Mouse (Mus musculus) hindbrain, embryonic 11.5 days (tissue): ENCODE data around the gene Trappc5. TPM values are rescaled to one million over a fixed set of nuclear protein-coding genes. Genes with fewer than 3 reads are reported as not detected.

Experiments used
- ATAC-seq: fragments of 200-750 bp; cut with Nextera tagmentation; 2 replicates; pipeline ENCODE4 v1.8.0; 2017; ENCODE audit warnings: mild to moderate bottlenecking, moderate TSS enrichment, moderate library complexity; ENCODE audit not compliant: low FRiP score
- DNase-seq: peaks from one replicate; pipeline ENCODE4 v3.0.0-alpha.2; 2015; ENCODE audit warnings: low spot score
- H3K27ac ChIP-seq: fragments of 300-500 bp; sonication (generic); 2 replicates; pipeline ENCODE4 v1.5.1; 2014; ENCODE audit warnings: mild to moderate bottlenecking, low read depth, low read length
- H3K27me3 ChIP-seq: fragments of 300-500 bp; sonication (generic); 2 replicates; pipeline ENCODE4 v1.6.1; 2014; ENCODE audit warnings: mild to moderate bottlenecking, low read length, moderate library complexity, mixed read lengths; ENCODE audit not compliant: control insufficient read depth, insufficient read depth
- H3K36me3 ChIP-seq: fragments of 300-500 bp; sonication (generic); 2 replicates; pipeline ENCODE4 v1.6.1; 2014; ENCODE audit warnings: mild to moderate bottlenecking, low read length, moderate library complexity, mixed read lengths; ENCODE audit not compliant: control insufficient read depth, insufficient read depth
- H3K4me1 ChIP-seq: fragments of 300-500 bp; sonication (generic); replicated peaks from 2 replicates; pipeline ENCODE4 v1.6.1; 2014; ENCODE audit warnings: low read length, mixed read lengths; ENCODE audit not compliant: control insufficient read depth, insufficient read depth
- H3K4me2 ChIP-seq: fragments of 300-500 bp; sonication (generic); replicated peaks from 2 replicates; pipeline ENCODE4 v1.6.1; 2014; ENCODE audit warnings: mild to moderate bottlenecking, low read depth, low read length
- H3K4me3 ChIP-seq: fragments of 300-500 bp; sonication (generic); 2 replicates; pipeline ENCODE4 v1.5.1; 2014; ENCODE audit warnings: low read depth, low read length
- H3K9ac ChIP-seq: fragments of 300-500 bp; sonication (generic); 2 replicates; pipeline ENCODE4 v1.6.1; 2014; ENCODE audit warnings: low read depth, low read length
- H3K9me3 ChIP-seq: fragments of 300-500 bp; sonication (generic); 2 replicates; pipeline ENCODE4 v1.6.1; 2016; ENCODE audit warnings: low read length; ENCODE audit not compliant: control insufficient read depth
- WGBS: fragments of 180-500 bp; shearing (Covaris S2); extraction: QIAGEN DNeasy Blood & Tissue Kit; methylation state at CpG from one replicate; pipeline ENCODE4 v1.1.7; 2014; 5-methylcytosine and 5-hydroxymethylcytosine counted together
- polyA plus RNA-seq: library from polyadenylated mRNA; unstranded; fragments of >200 nt; fragmentation: Nextera tagmentation; extraction: Ambion mirVana; gene quantifications from 2 replicates; pipeline ENCODE4 v1.2.1, GENCODE M21; 2014

Trappc5 gene
- polyA plus RNA-seq, 1 experiment from 2014 or later: 34.2 TPM

DNA sequence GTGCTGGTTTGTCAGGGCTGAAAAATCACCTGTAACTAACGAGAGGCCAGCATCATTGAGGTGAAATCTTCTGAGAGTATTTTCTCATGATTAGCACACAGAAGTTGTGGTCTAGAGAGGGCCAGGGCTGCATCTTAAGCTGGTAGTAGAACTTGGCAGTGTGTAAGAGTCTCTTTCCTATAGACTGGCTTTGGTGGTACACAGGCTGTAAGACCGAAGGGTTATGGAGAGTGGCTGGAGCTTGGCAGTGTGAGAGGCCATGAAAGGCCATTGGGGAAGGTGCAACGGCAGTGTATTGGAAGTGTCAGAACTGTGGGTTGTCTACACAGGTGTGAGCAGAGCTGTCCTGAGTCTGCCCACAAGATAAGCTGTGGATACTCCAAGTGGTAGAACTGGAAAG is 34.2 kb downstream of the Trappc5 start:
- WGBS: 87% methylated on average over 3 of the region's 3 CpGs

DNA sequence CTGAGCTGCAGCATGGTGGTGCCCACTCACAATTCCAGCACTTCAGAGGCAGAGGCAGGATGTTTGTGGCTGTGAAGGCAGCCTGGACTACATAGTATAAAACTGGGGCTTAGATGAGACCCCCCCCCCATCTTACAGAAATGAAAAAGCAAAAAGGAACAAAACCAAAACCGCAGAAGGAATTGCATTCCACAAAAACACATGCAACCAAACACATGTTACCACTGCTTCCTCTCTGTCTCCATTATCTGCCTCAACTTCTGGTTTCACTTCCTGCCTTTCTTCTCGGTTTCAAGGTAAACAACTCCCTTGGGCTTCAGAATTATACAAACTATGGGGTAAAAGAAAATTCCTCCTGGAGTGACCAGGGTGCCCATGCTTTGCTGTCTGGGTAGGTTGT is 35.5 kb downstream of the Trappc5 start:
- Histone ChIP-seq H3K36me3 (no peaks in the 10 kb centered on the region), H3K4me3 (no peak overlapping the region), H3K9ac (no peak overlapping the region), H3K27me3 (no peaks in the 10 kb centered on the region), H3K4me2 (no peak overlapping the region), H3K9me3 (no peaks in the 10 kb centered on the region), H3K4me1 (no peaks in the 10 kb centered on the region), H3K27ac (no peak overlapping the region)
- ATAC-seq (no peak), DNase-seq (no peak)
- 71% methylated on average over 2 of the region's 2 CpGs for WGBS

More for the DNA sequence above, 34.2 kb downstream of the Trappc5 start:
- DNase-seq (no peak), ATAC-seq (no peak)
- Histone ChIP-seq H3K4me3 (no peak overlapping the region), H3K9ac (no peak overlapping the region), H3K27ac (no peak overlapping the region), H3K4me2 (no peak overlapping the region), H3K4me1 (no peaks in the 10 kb centered on the region), H3K27me3 (no peaks in the 10 kb centered on the region), H3K9me3 (no peaks in the 10 kb centered on the region), H3K36me3 (no peaks in the 10 kb centered on the region)

DNA sequence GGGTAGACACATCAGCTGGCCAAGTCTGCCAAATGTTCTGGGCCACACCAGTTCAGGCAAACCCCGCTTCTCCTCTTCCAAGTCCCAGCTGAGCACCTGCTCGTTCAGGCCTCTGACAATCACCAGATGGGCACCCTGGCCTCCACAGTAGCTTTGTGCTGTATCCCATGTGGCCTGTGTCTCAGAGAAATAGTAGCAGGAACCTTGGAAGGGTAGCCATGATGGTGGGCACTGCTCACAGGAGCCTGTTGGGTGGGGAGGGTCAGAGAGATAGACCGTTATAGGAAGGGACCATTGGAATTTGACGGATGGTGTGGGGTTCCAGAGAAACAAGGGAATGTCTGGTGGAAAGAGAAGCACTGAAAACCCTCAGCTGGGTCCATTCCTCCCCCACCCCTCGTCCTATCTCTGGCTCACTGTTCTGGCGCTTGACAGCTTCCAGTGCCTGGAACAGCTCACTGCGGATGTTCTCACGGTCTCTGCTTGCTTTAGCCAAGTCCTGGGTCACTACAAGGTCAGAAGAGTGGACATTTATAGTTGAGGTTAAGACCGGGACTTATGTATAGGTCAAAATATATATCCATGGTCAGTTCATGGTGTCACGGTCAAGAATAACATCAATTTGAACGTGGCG is 41.3 kb downstream of the Trappc5 start:
- H3K9ac ChIP-seq: no peak overlapping the region
- no peak overlapping the region for H3K27ac ChIP-seq
- DNase-seq (no peak), ATAC-seq (no peak)
- no peaks in the 10 kb centered on the region for H3K36me3 ChIP-seq
- no peak overlapping the region for H3K4me2 ChIP-seq
- WGBS: 88% methylated on average over 12 of the region's 12 CpGs
- H3K27me3 ChIP-seq: no peaks in the 10 kb centered on the region
- H3K9me3 ChIP-seq: no peaks in the 10 kb centered on the region
- H3K4me3 ChIP-seq: no peak overlapping the region
- no peaks in the 10 kb centered on the region for H3K4me1 ChIP-seq

DNA sequence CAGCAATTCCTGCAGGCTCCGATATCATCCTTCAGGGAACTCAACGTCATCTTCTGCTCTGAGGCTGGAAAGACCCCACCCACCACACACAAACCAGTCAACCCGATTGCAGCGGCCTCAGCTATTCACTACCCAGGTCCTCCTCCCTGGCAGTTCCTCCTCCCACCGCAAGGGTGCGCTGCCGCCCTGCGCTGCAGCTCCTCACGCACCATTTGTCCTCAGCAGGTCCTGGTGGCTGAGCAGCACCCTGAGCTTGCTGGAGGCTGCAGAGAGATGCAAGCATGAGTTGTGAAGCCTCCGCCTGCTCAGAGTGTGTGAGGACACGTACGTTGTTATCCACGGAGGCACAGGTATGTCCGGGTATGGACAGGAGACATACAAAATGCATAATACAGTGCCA is 42.5 kb downstream of the Trappc5 start:
- no peak overlapping the region for H3K4me3 ChIP-seq
- H3K27me3 ChIP-seq: no peaks in the 10 kb centered on the region
- 18% methylated on average over 14 of the region's 14 CpGs for WGBS
- no peaks in the 10 kb centered on the region for H3K9me3 ChIP-seq
- DNase-seq (peak; percentile 70), ATAC-seq (peak; percentile 73)
- H3K27ac ChIP-seq: no peak overlapping the region
- no peaks in the 10 kb centered on the region for H3K4me1 ChIP-seq
- H3K9ac ChIP-seq: no peak overlapping the region
- H3K36me3 ChIP-seq: no peaks in the 10 kb centered on the region
- H3K4me2 ChIP-seq: no peak overlapping the region

DNA sequence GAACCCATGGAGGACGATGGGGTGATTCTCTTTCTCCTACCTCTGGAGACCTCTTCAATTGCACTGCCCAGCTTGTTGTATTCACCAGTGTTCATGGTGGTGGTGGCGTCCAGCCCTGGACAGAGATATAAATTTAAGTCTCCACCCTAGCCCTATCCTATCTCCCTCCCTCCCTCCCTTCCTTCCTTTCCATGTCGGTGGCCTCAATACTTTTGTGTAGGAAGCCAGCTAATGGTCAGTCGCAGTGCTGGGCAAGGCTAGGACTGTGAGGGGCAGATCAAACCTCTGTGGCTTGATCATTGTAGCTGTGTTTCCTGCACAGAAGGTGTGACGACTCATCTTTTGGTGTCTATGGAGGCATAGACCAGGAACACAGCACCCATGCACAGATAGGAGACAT is 44.5 kb downstream of the Trappc5 start, which contains the start of gene Clec4g:
Gene Clec4g (minus strand): TSS at position 101 of the 400 bp plus-strand sequence.
- Histone ChIP-seq H3K9ac (no peak within 1 kb of the TSS), H3K4me2 (no peak within 1 kb of the TSS), H3K27me3 (no peaks in the 10 kb centered on the region), H3K9me3 (no peaks in the 10 kb centered on the region), H3K4me3 (no peak within 1 kb of the TSS), H3K27ac (no peak within 1 kb of the TSS), H3K4me1 (no peaks in the 10 kb centered on the region), H3K36me3 (no peaks in the 10 kb centered on the region)
- DNase-seq (no peak), ATAC-seq (no peak)
- 77% methylated on average over 5 of the region's 5 CpGs for WGBS

DNA sequence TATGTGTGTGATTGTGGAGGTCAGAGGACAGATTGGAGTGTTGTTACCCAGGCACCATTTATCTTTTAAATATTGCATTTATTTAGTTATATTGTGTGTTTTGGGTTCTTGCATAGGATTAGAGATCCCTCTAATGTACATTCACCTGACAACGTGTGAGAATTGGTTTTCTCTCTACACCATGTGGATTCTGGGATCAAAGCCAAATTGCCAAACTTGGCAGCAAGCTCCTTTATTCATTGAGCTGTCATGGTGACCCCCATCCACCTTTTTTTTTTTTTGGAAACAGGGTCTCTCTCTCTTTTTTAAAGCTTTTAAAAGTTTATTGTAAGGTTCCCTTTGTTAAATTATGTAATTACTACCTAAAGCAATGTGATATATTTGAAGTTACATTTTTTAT is 44.9 kb downstream of the Trappc5 start:
- WGBS: 68% methylated on average over 1 of the region's 1 CpGs
- H3K9me3 ChIP-seq: no peaks in the 10 kb centered on the region
- no peak overlapping the region for H3K4me3 ChIP-seq
- no peak overlapping the region for H3K4me2 ChIP-seq
- H3K9ac ChIP-seq: no peak overlapping the region
- H3K27ac ChIP-seq: no peak overlapping the region
- no peaks in the 10 kb centered on the region for H3K27me3 ChIP-seq
- H3K4me1 ChIP-seq: no peaks in the 10 kb centered on the region
- ATAC-seq: no peak
- no peak for DNase-seq
- H3K36me3 ChIP-seq: no peaks in the 10 kb centered on the region

Other genes with a start within 250 kb of the Trappc5 start
- 2.4 and 3.1 TPM in 2 replicates for gene Pex11g, start 208.6 kb upstream of the Trappc5 start, polyA plus RNA-seq
- not detected in 2 replicates for gene Tex45, start 205.4 kb upstream of the Trappc5 start, polyA plus RNA-seq
- 31.2 and 39.3 TPM in 2 replicates for gene Zfp358, start 183.2 kb upstream of the Trappc5 start, polyA plus RNA-seq
- gene Mcoln1, start 175.8 kb upstream of the Trappc5 start, polyA plus RNA-seq: 36.8 and 49.5 TPM in 2 replicates
- 17.4 and 19.9 TPM in 2 replicates for gene Pnpla6, start 160.9 kb upstream of the Trappc5 start, polyA plus RNA-seq
- 3.2 and 3.9 TPM in 2 replicates for gene C330021F23Rik, start 108.3 kb upstream of the Trappc5 start, polyA plus RNA-seq
- gene Camsap3, start 89.0 kb upstream of the Trappc5 start, polyA plus RNA-seq: 13.3 and 15.3 TPM in 2 replicates
- gene Xab2, start 55.0 kb upstream of the Trappc5 start, polyA plus RNA-seq: 47.5 and 58.1 TPM in 2 replicates
- gene Pet100, start 54.8 kb upstream of the Trappc5 start, polyA plus RNA-seq: 96.3 and 102 TPM in 2 replicates
- gene Pcp2, start 50.8 kb upstream of the Trappc5 start, polyA plus RNA-seq: 0.31 and 0.33 TPM in 2 replicates
- gene Stxbp2, start 45.3 kb upstream of the Trappc5 start, polyA plus RNA-seq: 23.6 and 24.9 TPM in 2 replicates
- 0.18 TPM in 1 of 2 replicates, not detected in the other for gene Retn, start 20.5 kb upstream of the Trappc5 start, polyA plus RNA-seq
- 0.19 TPM in 1 of 2 replicates, not detected in the other for gene Mcemp1, start 10.5 kb upstream of the Trappc5 start, polyA plus RNA-seq
- gene Fcor, start 3.9 kb upstream of the Trappc5 start, polyA plus RNA-seq: 7.2 and 8.1 TPM in 2 replicates
- 0.15 and 0.49 TPM in 2 replicates for gene Fcer2a, start 17.9 kb downstream of the Trappc5 start, polyA plus RNA-seq
- gene Clec4g, start 44.4 kb downstream of the Trappc5 start, polyA plus RNA-seq: 0.39 TPM in 1 of 2 replicates, not detected in the other
- not detected in 2 replicates for gene Cd209a, start 72.7 kb downstream of the Trappc5 start, polyA plus RNA-seq
- not detected in 2 replicates for gene Cd209e, start 178.0 kb downstream of the Trappc5 start, polyA plus RNA-seq
- not detected in 2 replicates for gene Cd209d, start 202.3 kb downstream of the Trappc5 start, polyA plus RNA-seq